Mouse (Mus musculus) liver, embryonic 14.5 days (tissue): Measurements from ENCODE around the gene Dag1. TPM values are rescaled to one million over a fixed set of nuclear protein-coding genes. Genes with fewer than 3 reads are reported as not detected.

Experiments
- ATAC-seq: fragments of 200-750 bp; cut with Nextera tagmentation; 2 replicates; pipeline ENCODE4 v1.8.0; 2017; ENCODE audit warnings: moderate number of reproducible peaks, mild to moderate bottlenecking, moderate library complexity; ENCODE audit not compliant: insufficient read depth
- DNase-seq, 3 experiments: peaks; one replicate each; pipeline ENCODE4 v3.0.0-alpha.2; 2012 to 2013; ENCODE audit warnings: low read depth in 3 of 3, low spot score in 3 of 3
- H3K27ac ChIP-seq: fragments of 300-500 bp; sonication (generic); 2 replicates; pipeline ENCODE4 v1.5.1; 2014; ENCODE audit warnings: moderate library complexity, mild to moderate bottlenecking, control low read depth, inconsistent platforms
- H3K27me3 ChIP-seq: fragments of 300-500 bp; sonication (generic); 2 replicates; pipeline ENCODE4 v1.6.1; 2014; ENCODE audit warnings: mild to moderate bottlenecking, low read length, moderate library complexity; ENCODE audit not compliant: control insufficient read depth, insufficient read depth
- H3K36me3 ChIP-seq: fragments of 300-500 bp; sonication (generic); replicated peaks from 2 replicates; pipeline ENCODE4 v1.6.1; 2014; ENCODE audit warnings: low read depth; ENCODE audit not compliant: control insufficient read depth, insufficient read depth
- H3K4me1 ChIP-seq, 2 experiments: fragments of 200-500 bp in 1 of 2; fragments of 300-500 bp in 1 of 2; sonication (generic) in 1 of 2; replicated peaks; 2 replicates each; pipeline ENCODE4 v1.6.1; 2012 to 2014; ENCODE audit warnings: antibody characterized with exemption in 1 of 2, inconsistent platforms in 1 of 2, low read length in 1 of 2; ENCODE audit not compliant: control insufficient read depth in 2 of 2, insufficient read depth in 2 of 2
- H3K4me2 ChIP-seq: fragments of 300-500 bp; sonication (generic); 2 replicates; pipeline ENCODE4 v1.6.1; 2014; ENCODE audit warnings: low read depth, mild to moderate bottlenecking, control low read depth, moderate library complexity
- H3K4me3 ChIP-seq, 2 experiments: fragments of 200-500 bp in 1 of 2; fragments of 300-500 bp in 1 of 2; sonication (generic) in 1 of 2; 2 replicates each; pipeline ENCODE4 v1.5.1; 2012 to 2014; ENCODE audit warnings: low read depth in 2 of 2, low read length in 2 of 2, mild to moderate bottlenecking in 2 of 2, control low read depth in 1 of 2, inconsistent platforms in 1 of 2, moderate library complexity in 1 of 2; ENCODE audit not compliant: insufficient read depth in 1 of 2
- H3K9ac ChIP-seq: fragments of 300-500 bp; sonication (generic); replicated peaks from 2 replicates; pipeline ENCODE4 v1.6.1; 2014; ENCODE audit warnings: mild to moderate bottlenecking, control low read depth, moderate library complexity
- H3K9me3 ChIP-seq: fragments of 300-500 bp; sonication (generic); 2 replicates; pipeline ENCODE4 v1.6.1; 2016; ENCODE audit warnings: low read length, mixed read lengths; ENCODE audit not compliant: control insufficient read depth
- CTCF ChIP-seq: IDR thresholded peaks from 2 replicates; pipeline ENCODE4 v1.5.1; 2016; ENCODE audit warnings: antibody characterized with exemption, low read depth, control low read depth
- EP300 ChIP-seq: IDR thresholded peaks from 2 replicates; pipeline ENCODE4 v1.6.1; 2016; ENCODE audit warnings: antibody characterized with exemption, low read depth
- WGBS: fragments of 180-500 bp; shearing (Covaris S2); extraction: QIAGEN DNeasy Blood & Tissue Kit; methylation state at CpG from one replicate; pipeline ENCODE4 v1.1.7; 2014; ENCODE audit not compliant: insufficient replicate concordance; 5-methylcytosine and 5-hydroxymethylcytosine counted together
- polyA plus RNA-seq, 2 experiments: library from polyadenylated mRNA; depleted of rRNA in 1 of 2; stranded (reverse) in 1 of 2; unstranded in 1 of 2; fragments of >200 nt; fragmentation: Nextera tagmentation in 1 of 2; extraction: Ambion mirVana in 1 of 2; gene quantifications; 2 replicates each; pipeline versions ENCODE4 v1.2.1 to v1.2.3; 2012 to 2014

Dag1 gene
- polyA plus RNA-seq, 2 experiments: 5.3 to 12.0 TPM

GRCm38 (mm10) chr9:108267691-108268090 lies 3.9 kb upstream of the Dag1 start:
- Histone ChIP-seq H3K27ac (no peak overlapping the region), H3K4me3 (no peak overlapping the region), H3K36me3 (no peaks in the 10 kb centered on the region), H3K9me3 (no peaks in the 10 kb centered on the region), H3K9ac (no peak overlapping the region), H3K4me1 (peaks cover 7 to 12% of the 10 kb centered on the region in 2 experiments), H3K27me3 (no peaks in the 10 kb centered on the region), H3K4me2 (no peak overlapping the region)
- DNase-seq (no peak), ATAC-seq (no peak)
- 62% methylated on average over 7 of the region's 7 CpGs for WGBS
- TF ChIP-seq EP300 (no peak), CTCF (no peak)

GRCm38 (mm10) chr9:108266261-108266935 lies 2.6 kb upstream of the Dag1 start:
- ATAC-seq: no peak
- Histone ChIP-seq H3K4me3 (no peak overlapping the region), H3K36me3 (no peaks in the 10 kb centered on the region), H3K4me2 (no peak overlapping the region), H3K9me3 (no peaks in the 10 kb centered on the region), H3K4me1 (peaks cover 14 to 18% of the 10 kb centered on the region in 2 experiments), H3K9ac (no peak overlapping the region), H3K27me3 (no peaks in the 10 kb centered on the region), H3K27ac (no peak overlapping the region)
- no peak for TF ChIP-seq CTCF
- no peak for TF ChIP-seq EP300
- no peak for DNase-seq
- WGBS: 42% methylated on average over 10 of the region's 10 CpGs

GRCm38 (mm10) chr9:108264191-108264921 lies 598 bp upstream of the Dag1 start:
- no peaks in the 10 kb centered on the region for H3K36me3 ChIP-seq

GRCm38 (mm10) chr9:108263131-108263681 lies 552 bp downstream of the Dag1 start:
- peak; percentile 70 for ATAC-seq
- Histone ChIP-seq H3K4me3 (peak overlapping the region; percentile 65 to 93), H3K9ac (peak overlapping the region; percentile 86), H3K27ac (peak overlapping the region; percentile 66), H3K4me1 (peaks cover 14 to 18% of the 10 kb centered on the region in 2 experiments), H3K36me3 (no peaks in the 10 kb centered on the region), H3K27me3 (no peaks in the 10 kb centered on the region), H3K4me2 (peak overlapping the region; percentile 87), H3K9me3 (no peaks in the 10 kb centered on the region)
- peak; percentile 38 to 52 (median 45) for DNase-seq
- no peak for TF ChIP-seq EP300
- TF ChIP-seq CTCF: no peak
- under 1% methylated on average over 57 of the region's 62 CpGs for WGBS

More at GRCm38 (mm10) chr9:108264191-108264921, 598 bp upstream of the Dag1 start:
- Histone ChIP-seq H3K27me3 (no peaks in the 10 kb centered on the region), H3K4me2 (peak overlapping the region; percentile 87), H3K9ac (peak overlapping the region; percentile 42), H3K4me3 (peak overlapping the region; percentile 50 to 93), H3K9me3 (no peaks in the 10 kb centered on the region), H3K4me1 (peaks cover 14 to 18% of the 10 kb centered on the region in 2 experiments), H3K27ac (peak overlapping the region; percentile 62)
- 17% methylated on average over 10 of the region's 10 CpGs for WGBS
- DNase-seq (no peak), ATAC-seq (peak; percentile 4; the same call in 1 of the 2 replicates)
- TF ChIP-seq CTCF (no peak), EP300 (no peak)

GRCm38 (mm10) chr9:108262494-108263049 lies 1.2 kb downstream of the Dag1 start:
- H3K4me1 ChIP-seq: peaks cover 14 to 18% of the 10 kb centered on the region in 2 experiments
- TF ChIP-seq CTCF: no peak
- no peak for TF ChIP-seq EP300
- no peak overlapping the region for H3K27ac ChIP-seq
- H3K36me3 ChIP-seq: no peaks in the 10 kb centered on the region
- peak overlapping the region; percentile 86 for H3K9ac ChIP-seq
- WGBS: 54% methylated on average over 11 of the region's 11 CpGs
- no peaks in the 10 kb centered on the region for H3K27me3 ChIP-seq
- no peak for ATAC-seq
- no peak for DNase-seq
- H3K4me3 ChIP-seq: peak overlapping the region; percentile 65 to 93
- H3K4me2 ChIP-seq: peak overlapping the region; percentile 87
- no peaks in the 10 kb centered on the region for H3K9me3 ChIP-seq
